Mouse (Mus musculus) lung, postnatal 0 days (tissue): ENCODE data around the gene Musk. TPM values are rescaled to one million over a fixed set of nuclear protein-coding genes. Genes with fewer than 3 reads are reported as not detected.
"Not testable (repeated sequence)": the region's sequence is repeated elsewhere in the genome, so short reads cannot be mapped to it uniquely, and the experiment has no call there.

Experiments
- ATAC-seq: fragments of 200-750 bp; cut with Nextera tagmentation; 2 replicates; pipeline ENCODE4 v1.8.0; 2017; ENCODE audit warnings: moderate library complexity
- DNase-seq: peaks from one replicate; pipeline ENCODE4 v3.0.0-alpha.2; 2016; ENCODE audit warnings: low spot score
- H3K27ac ChIP-seq: fragments of 300-500 bp; sonication (generic); 2 replicates; pipeline ENCODE4 v1.5.1; 2014; ENCODE audit warnings: antibody characterized with exemption, mild to moderate bottlenecking, low read length, mixed read lengths
- H3K27me3 ChIP-seq: fragments of 300-500 bp; sonication (generic); replicated peaks from 2 replicates; pipeline ENCODE4 v1.6.1; 2014; ENCODE audit warnings: low read length, mixed read lengths; ENCODE audit not compliant: insufficient read depth
- H3K36me3 ChIP-seq: fragments of 300-500 bp; sonication (generic); 2 replicates; pipeline ENCODE4 v1.6.1; 2014; ENCODE audit warnings: low read length, mixed read lengths; ENCODE audit not compliant: insufficient read depth
- H3K4me1 ChIP-seq: fragments of 300-500 bp; sonication (generic); 2 replicates; pipeline ENCODE4 v1.6.1; 2014; ENCODE audit warnings: antibody characterized with exemption, low read depth, low read length, mixed read lengths; ENCODE audit not compliant: insufficient read depth
- H3K4me2 ChIP-seq: fragments of 300-500 bp; sonication (generic); replicated peaks from 2 replicates; pipeline ENCODE4 v1.6.1; 2014; ENCODE audit warnings: low read depth, mild to moderate bottlenecking, low read length, moderate library complexity, mixed read lengths
- H3K4me3 ChIP-seq: fragments of 300-500 bp; sonication (generic); 2 replicates; pipeline ENCODE4 v1.5.1; 2014; ENCODE audit warnings: low read depth, low read length
- H3K9ac ChIP-seq: fragments of 300-500 bp; sonication (generic); replicated peaks from 2 replicates; pipeline ENCODE4 v1.6.1; 2014; ENCODE audit warnings: low read depth, mild to moderate bottlenecking
- H3K9me3 ChIP-seq: fragments of 300-500 bp; sonication (generic); 2 replicates; pipeline ENCODE4 v1.6.1; 2016; ENCODE audit warnings: low read length, mixed read lengths
- CTCF ChIP-seq: IDR thresholded peaks from 2 replicates; pipeline ENCODE4 v1.5.1; 2016; ENCODE audit warnings: antibody characterized with exemption, mild to moderate bottlenecking
- EP300 ChIP-seq: IDR thresholded peaks from 2 replicates; pipeline ENCODE4 v1.6.1; 2016; ENCODE audit warnings: antibody characterized with exemption, mild to moderate bottlenecking, control low read depth
- WGBS: fragments of 180-500 bp; shearing (Covaris S2); extraction: QIAGEN DNeasy Blood & Tissue Kit; methylation state at CpG from one replicate; pipeline ENCODE4 v1.1.7; 2014; 5-methylcytosine and 5-hydroxymethylcytosine counted together
- polyA plus RNA-seq: library from polyadenylated mRNA; unstranded; fragments of >200 nt; fragmentation: Nextera tagmentation; extraction: Ambion mirVana; gene quantifications from 2 replicates; pipeline ENCODE4 v1.2.1, GENCODE M21; 2015

The Musk gene
- not detected in 2 replicates for polyA plus RNA-seq

GRCm38 (mm10) chr4:58285687-58286086, at the start of gene Musk:
TSS of gene Musk (plus strand) at chr4:58285960.
- 78% methylated on average over 11 of the region's 11 CpGs for WGBS
- Histone ChIP-seq H3K4me2 (no peak within 1 kb of the TSS; the same call in 1 of the 2 replicates), H3K9me3 (no peaks in the 10 kb centered on the region), H3K27me3 (no peaks in the 10 kb centered on the region), H3K4me1 (no peaks in the 10 kb centered on the region), H3K9ac (no peak within 1 kb of the TSS), H3K36me3 (no peaks in the 10 kb centered on the region), H3K27ac (no peak within 1 kb of the TSS), H3K4me3 (no peak within 1 kb of the TSS)
- ATAC-seq (no peak), DNase-seq (no peak)
- TF ChIP-seq EP300 (no peak), CTCF (no peak)

- no peak overlapping the region for H3K4me3 ChIP-seq
- H3K4me1 ChIP-seq = no peaks in the 10 kb centered on the region
- H3K27me3 ChIP-seq = no peaks in the 10 kb centered on the region
- H3K9ac ChIP-seq = no peak overlapping the region
- no peak for TF ChIP-seq CTCF
- TF ChIP-seq EP300 = peak; percentile 57
- WGBS = 53% methylated on average over 7 of the region's 7 CpGs
- H3K27ac ChIP-seq = no peak overlapping the region
- DNase-seq (peak; percentile 89), ATAC-seq (peak; percentile 85)
- H3K4me2 ChIP-seq = no peak overlapping the region
- H3K36me3 ChIP-seq = no peaks in the 10 kb centered on the region
- H3K9me3 ChIP-seq = no peaks in the 10 kb centered on the region
These were observed 45.3 kb upstream of the Musk start for GRCm38 (mm10) chr4:58240416-58240815.

- Histone ChIP-seq H3K36me3 (no peaks in the 10 kb centered on the region), H3K4me1 (no peaks in the 10 kb centered on the region), H3K4me2 (no peak overlapping the region), H3K27me3 (no peaks in the 10 kb centered on the region), H3K4me3 (no peak overlapping the region), H3K9me3 (no peaks in the 10 kb centered on the region), H3K9ac (no peak overlapping the region), H3K27ac (no peak overlapping the region)
- 75% methylated on average over 1 of the region's 1 CpGs for WGBS
- TF ChIP-seq EP300 (0 out of 2 replicates have a peak, but pooled peaks have one; percentile 10), CTCF (no peak)
- DNase-seq (peak; percentile 70), ATAC-seq (peak; percentile 38)
These were observed 40.2 kb upstream of the Musk start for GRCm38 (mm10) chr4:58245544-58245943.

GRCm38 (mm10) chr4:58252381-58252780, 33.4 kb upstream of the Musk start:
- ATAC-seq (no peak), DNase-seq (no peak)
- Histone ChIP-seq H3K4me1 (no peaks in the 10 kb centered on the region), H3K9ac (no peak overlapping the region), H3K36me3 (no peaks in the 10 kb centered on the region), H3K27me3 (no peaks in the 10 kb centered on the region), H3K4me2 (no peak overlapping the region), H3K4me3 (no peak overlapping the region), H3K9me3 (no peaks in the 10 kb centered on the region), H3K27ac (no peak overlapping the region)
- no peak for TF ChIP-seq EP300
- TF ChIP-seq CTCF = peak; percentile 39
- WGBS = 87% methylated on average over 3 of the region's 3 CpGs

GRCm38 (mm10) chr4:58253410-58253809, 32.4 kb upstream of the Musk start:
- Histone ChIP-seq H3K27ac (no peak overlapping the region), H3K36me3 (no peaks in the 10 kb centered on the region), H3K4me2 (no peak overlapping the region), H3K9me3 (no peaks in the 10 kb centered on the region), H3K27me3 (no peaks in the 10 kb centered on the region), H3K4me3 (no peak overlapping the region), H3K4me1 (no peaks in the 10 kb centered on the region), H3K9ac (no peak overlapping the region)
- DNase-seq = peak; percentile 71
- no peak for ATAC-seq
- WGBS = 23% methylated on average over 5 of the region's 5 CpGs
- no peak for TF ChIP-seq EP300
- TF ChIP-seq CTCF = peak; percentile 74

GRCm38 (mm10) chr4:58260767-58261166, 25.0 kb upstream of the Musk start:
- not testable (repeated sequence) for ATAC-seq, H3K36me3 ChIP-seq, H3K4me2 ChIP-seq, H3K27me3 ChIP-seq, H3K4me3 ChIP-seq, DNase-seq, H3K9me3 ChIP-seq, H3K4me1 ChIP-seq, H3K27ac ChIP-seq, H3K9ac ChIP-seq
- whole genome bisulfite sequencing = 95% methylated on average over 21 of the region's 21 CpGs

- TF ChIP-seq EP300 (peak; percentile 28; the same call in 1 of the 2 replicates), CTCF (peak; percentile 70)
- 40% methylated on average over 7 of the region's 7 CpGs for WGBS
- no peak for ATAC-seq
- H3K27me3 ChIP-seq = no peaks in the 10 kb centered on the region
- no peaks in the 10 kb centered on the region for H3K9me3 ChIP-seq
- H3K27ac ChIP-seq = no peak overlapping the region
- no peaks in the 10 kb centered on the region for H3K4me1 ChIP-seq
- no peak overlapping the region for H3K4me3 ChIP-seq
- H3K36me3 ChIP-seq = no peaks in the 10 kb centered on the region
- peak; percentile 65 for DNase-seq
- no peak overlapping the region for H3K9ac ChIP-seq
- no peak overlapping the region for H3K4me2 ChIP-seq
These were observed 19.5 kb upstream of the Musk start for GRCm38 (mm10) chr4:58266294-58266693.
